Mouse (Mus musculus) E14TG2a.4 (cell line): ENCODE measurements around the gene Camk1d.

Source experiments
- H3K27me3 ChIP-seq: 2 replicates; pipeline ENCODE4 v1.6.1; 2014; ENCODE audit warnings: low read length, control low read depth; ENCODE audit not compliant: insufficient read depth
- H3K36me3 ChIP-seq: 2 replicates; pipeline ENCODE4 v1.6.1; 2014; ENCODE audit warnings: low read length, control low read depth; ENCODE audit not compliant: insufficient read depth
- H3K4me1 ChIP-seq: replicated peaks from 2 replicates; pipeline ENCODE4 v1.6.1; 2014; ENCODE audit warnings: low read depth, low read length, control low read depth
- H3K4me3 ChIP-seq: replicated peaks from 2 replicates; pipeline ENCODE4 v1.5.1; 2014; ENCODE audit warnings: mild to moderate bottlenecking, low read length
- H3K9me3 ChIP-seq: 2 replicates; pipeline ENCODE4 v1.6.1; 2014; ENCODE audit warnings: low read length, control low read depth
- CTCF ChIP-seq: conservative IDR thresholded peaks from 2 replicates; pipeline ENCODE4 v1.5.1; 2014; ENCODE audit warnings: low read length
- NANOG ChIP-seq: IDR thresholded peaks from 2 replicates; pipeline ENCODE4 v1.6.1; 2014; ENCODE audit warnings: borderline replicate concordance, low read length, mixed read lengths
- POU5F1 ChIP-seq: IDR thresholded peaks from 2 replicates; pipeline ENCODE4 v1.6.1; 2014; ENCODE audit warnings: low read length, borderline replicate concordance

The Camk1d gene

GRCm38 (mm10) chr2:5294451-5294850, 419.9 kb downstream of the Camk1d start:
- Histone ChIP-seq H3K36me3 (peaks cover 36% of the 10 kb centered on the region), H3K27me3 (no peaks in the 10 kb centered on the region), H3K4me3 (no peak overlapping the region), H3K9me3 (no peaks in the 10 kb centered on the region), H3K4me1 (no peaks in the 10 kb centered on the region)
- TF ChIP-seq POU5F1: no peak
- TF ChIP-seq NANOG: no peak
- no peak for TF ChIP-seq CTCF

GRCm38 (mm10) chr2:5288593-5288992, 425.7 kb downstream of the Camk1d start:
- peaks cover 17% of the 10 kb centered on the region for H3K4me1 ChIP-seq
- H3K4me3 ChIP-seq: no peak overlapping the region
- TF ChIP-seq POU5F1 (no peak), NANOG (no peak), CTCF (no peak)
- H3K9me3 ChIP-seq: peaks cover 8% of the 10 kb centered on the region
- no peaks in the 10 kb centered on the region for H3K36me3 ChIP-seq
- H3K27me3 ChIP-seq: no peaks in the 10 kb centered on the region

- H3K36me3 ChIP-seq: no peaks in the 10 kb centered on the region
- H3K4me3 ChIP-seq: no peak overlapping the region
- H3K9me3 ChIP-seq: peaks cover 8% of the 10 kb centered on the region
- H3K27me3 ChIP-seq: no peaks in the 10 kb centered on the region
- H3K4me1 ChIP-seq: peaks cover 29% of the 10 kb centered on the region
- TF ChIP-seq NANOG (no peak), POU5F1 (no peak), CTCF (no peak)
Observed at GRCm38 (mm10) chr2:5287044-5287380, 427.3 kb downstream of the Camk1d start.

DNA sequence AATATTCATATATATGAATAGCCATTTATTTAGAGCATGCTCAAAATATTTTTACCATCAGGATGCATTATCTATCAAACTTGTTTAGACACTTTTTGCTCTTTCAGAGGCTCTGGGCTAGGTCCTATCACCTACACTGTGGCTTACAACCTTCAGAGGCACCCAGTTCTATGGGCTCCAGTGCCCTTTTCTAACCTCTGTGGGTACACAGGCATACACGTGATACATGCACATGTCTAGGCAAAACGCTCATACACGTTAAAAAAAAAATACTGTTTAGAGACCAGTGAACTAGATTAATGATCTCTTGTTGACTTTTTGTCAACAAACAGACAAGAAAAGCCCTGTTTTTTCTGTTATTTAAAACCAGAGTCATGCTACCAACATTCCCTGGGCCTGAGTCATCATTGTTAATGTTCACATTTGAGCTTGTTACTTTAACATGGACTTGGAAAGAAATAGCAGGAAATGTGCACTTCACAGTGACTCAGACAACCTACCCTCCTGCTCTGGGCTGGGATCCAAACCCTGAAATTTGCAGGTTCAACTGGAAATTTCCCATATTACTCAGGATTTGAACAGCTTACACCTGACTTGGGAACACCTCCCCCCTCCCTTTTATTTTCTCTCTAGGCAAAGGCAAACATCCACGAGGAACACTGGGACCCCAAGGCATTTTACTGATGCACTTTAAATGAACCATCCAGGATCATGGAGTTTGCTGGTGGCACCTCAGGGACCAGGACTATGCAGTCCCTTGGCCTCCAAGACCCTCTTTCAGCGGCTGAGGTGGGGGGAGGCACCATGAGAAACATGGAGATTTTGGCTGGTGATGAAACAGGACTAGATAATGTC, 427.9 kb downstream of the Camk1d start:
- Histone ChIP-seq H3K9me3 (peaks cover 8% of the 10 kb centered on the region), H3K36me3 (no peaks in the 10 kb centered on the region), H3K4me3 (no peak overlapping the region), H3K4me1 (peaks cover 29% of the 10 kb centered on the region), H3K27me3 (no peaks in the 10 kb centered on the region)
- TF ChIP-seq NANOG (no peak), POU5F1 (no peak), CTCF (no peak)

- TF ChIP-seq CTCF (no peak), POU5F1 (no peak)
- H3K36me3 ChIP-seq: no peaks in the 10 kb centered on the region
- H3K4me1 ChIP-seq: peaks cover 29% of the 10 kb centered on the region
Observed at GRCm38 (mm10) chr2:5284351-5284750, 430.0 kb downstream of the Camk1d start.

DNA sequence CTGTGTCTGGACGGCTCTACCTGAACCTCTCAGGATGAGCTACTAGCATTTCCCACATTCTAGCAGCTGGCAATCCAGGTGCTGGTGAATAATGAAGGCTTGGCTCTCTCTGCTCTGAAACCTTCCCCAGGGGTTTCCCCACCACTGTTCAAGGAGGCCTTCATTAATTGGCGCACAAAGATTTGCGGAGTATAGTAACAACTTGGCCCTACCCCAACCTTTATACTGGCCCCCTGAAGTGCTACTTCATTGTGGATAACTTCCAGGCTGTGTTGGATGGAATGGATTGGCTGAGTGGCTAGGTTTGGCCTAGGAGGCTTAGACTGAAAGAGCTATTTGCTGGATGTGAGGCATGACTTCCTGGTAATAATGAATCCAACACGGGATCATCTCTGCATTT, 431.7 kb downstream of the Camk1d start:
- TF ChIP-seq NANOG: no peak
- no peak for TF ChIP-seq CTCF
- TF ChIP-seq POU5F1: no peak
- H3K4me3 ChIP-seq: no peak overlapping the region
- no peaks in the 10 kb centered on the region for H3K36me3 ChIP-seq
- H3K27me3 ChIP-seq: no peaks in the 10 kb centered on the region
- H3K9me3 ChIP-seq: peaks cover 8% of the 10 kb centered on the region
- peaks cover 24% of the 10 kb centered on the region for H3K4me1 ChIP-seq

More at GRCm38 (mm10) chr2:5284351-5284750, 430.0 kb downstream of the Camk1d start:
- H3K4me3 ChIP-seq: no peak overlapping the region
- H3K27me3 ChIP-seq: no peaks in the 10 kb centered on the region
- peaks cover 8% of the 10 kb centered on the region for H3K9me3 ChIP-seq

GRCm38 (mm10) chr2:5267980-5268379, 446.3 kb downstream of the Camk1d start:
- no peaks in the 10 kb centered on the region for H3K27me3 ChIP-seq
- H3K4me3 ChIP-seq: no peak overlapping the region
- H3K36me3 ChIP-seq: no peaks in the 10 kb centered on the region
- H3K4me1 ChIP-seq: no peaks in the 10 kb centered on the region
- no peak for TF ChIP-seq NANOG
- TF ChIP-seq POU5F1: no peak
- no peak for TF ChIP-seq CTCF
- H3K9me3 ChIP-seq: peaks cover 21% of the 10 kb centered on the region

DNA sequence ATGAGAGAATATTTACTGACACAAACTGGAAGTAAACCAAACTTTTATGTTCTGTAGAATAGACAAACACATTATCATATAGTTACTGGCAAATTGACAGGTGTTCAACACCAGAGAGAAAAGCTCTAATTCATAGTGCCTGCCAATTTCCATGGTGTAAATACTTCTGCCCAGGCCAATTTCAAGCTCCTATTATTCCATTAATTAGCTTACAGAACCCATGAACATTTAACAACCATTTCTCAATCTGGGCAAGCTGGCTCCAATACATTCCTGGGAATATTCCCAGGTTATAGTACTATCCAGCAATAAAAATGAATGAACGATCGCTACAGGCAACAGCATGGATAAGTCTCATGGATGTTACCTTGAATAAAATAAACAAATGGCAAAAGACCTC, 452.0 kb downstream of the Camk1d start:
- TF ChIP-seq CTCF: no peak
- no peak for TF ChIP-seq POU5F1
- no peak for TF ChIP-seq NANOG
- Histone ChIP-seq H3K36me3 (no peaks in the 10 kb centered on the region), H3K9me3 (no peaks in the 10 kb centered on the region), H3K4me3 (no peak overlapping the region), H3K4me1 (no peaks in the 10 kb centered on the region), H3K27me3 (no peaks in the 10 kb centered on the region)

GRCm38 (mm10) chr2:5258250-5258649, 456.1 kb downstream of the Camk1d start:
- H3K36me3 ChIP-seq: no peaks in the 10 kb centered on the region
- no peak overlapping the region for H3K4me3 ChIP-seq
- no peaks in the 10 kb centered on the region for H3K9me3 ChIP-seq
- TF ChIP-seq CTCF (no peak), POU5F1 (no peak), NANOG (no peak)
- H3K4me1 ChIP-seq: no peaks in the 10 kb centered on the region
- no peaks in the 10 kb centered on the region for H3K27me3 ChIP-seq
